In genomic region chr10:40257414-40258255, GRCm38 (mm10) we compare ENCODE assay signal across 8 mouse cellular contexts. TPM values are rescaled to one million over a fixed set of nuclear protein-coding genes. Genes with fewer than 3 reads are reported as not detected.
DNase-seq lines count a peak whose midpoint lies in the region; ATAC-seq lines count a peak whose summit lies in the region.

Gene Gtf3c6, minus strand, starts transcription at chr10:40258108.

- ATAC-seq in erythroid progenitor cell, adult 5-6 weeks (replicated peaks; ENCODE audit: low FRiP score, poor library complexity, severe bottlenecking), result peak; percentile 88
- ATAC-seq in heart, embryonic 13.5 days (ENCODE audit: extremely low read depth, insufficient number of reproducible peaks, low FRiP score, low TSS enrichment), result peak; percentile 49
- peak; percentile 53 for ATAC-seq in liver, embryonic 12.5 days
- peak; percentile 55 for ATAC-seq in stomach, embryonic 15.5 days (ENCODE audit: insufficient read depth, low FRiP score, low read depth)

- peak within 1 kb of the TSS; percentile 87 for H3K4me2 ChIP-seq in heart, embryonic 13.5 days
- peak within 1 kb of the TSS; percentile 88 for H3K4me2 ChIP-seq in liver, embryonic 12.5 days
- H3K4me2 ChIP-seq in stomach, embryonic 15.5 days, result peak within 1 kb of the TSS; percentile 87

- DNase-seq in CD4-positive helper T cell, adult 2 months (ENCODE audit: low read depth, low spot score), result peak; percentile 95
- peak; percentile 87 for DNase-seq in brain, embryonic 18.5 days (ENCODE audit: low read depth, low spot score)
- peak; percentile 96 for DNase-seq in kidney, postnatal 10 days
- DNase-seq in natural killer cell, adult 2 months (ENCODE audit: low spot score in 2 of 2), result peak; percentile 85 to 91

- peaks cover 22% of the 10 kb centered on the region for H3K4me1 ChIP-seq in heart, embryonic 13.5 days
- peaks cover 31% of the 10 kb centered on the region for H3K4me1 ChIP-seq in liver, embryonic 12.5 days
- H3K4me1 ChIP-seq in stomach, embryonic 15.5 days, result peaks cover 9% of the 10 kb centered on the region; the same call in 1 of the 2 replicates

- peak within 1 kb of the TSS; percentile 82 for H3K4me3 ChIP-seq in heart, embryonic 13.5 days
- H3K4me3 ChIP-seq in liver, embryonic 12.5 days, result peak within 1 kb of the TSS; percentile 86
- peak within 1 kb of the TSS; percentile 81 for H3K4me3 ChIP-seq in stomach, embryonic 15.5 days (replicated peaks)

- H3K27me3 ChIP-seq in heart, embryonic 13.5 days (replicated peaks), result no peaks in the 10 kb centered on the region
- H3K27me3 ChIP-seq in liver, embryonic 12.5 days (replicated peaks), result no peaks in the 10 kb centered on the region
- H3K27me3 ChIP-seq in stomach, embryonic 15.5 days (replicated peaks), result no peaks in the 10 kb centered on the region

- peak within 1 kb of the TSS; percentile 90 for H3K9ac ChIP-seq in heart, embryonic 13.5 days
- H3K9ac ChIP-seq in liver, embryonic 12.5 days, result peak within 1 kb of the TSS; percentile 85
- H3K9ac ChIP-seq in stomach, embryonic 15.5 days, result peak within 1 kb of the TSS; percentile 75

- under 1% methylated on average over 43 of the region's 43 CpGs for WGBS in heart, embryonic 13.5 days
- WGBS in liver, embryonic 12.5 days (ENCODE audit: insufficient replicate concordance), result under 1% methylated on average over 43 of the region's 43 CpGs
- under 1% methylated on average over 43 of the region's 43 CpGs for WGBS in stomach, embryonic 15.5 days

- peaks cover 31% of the 10 kb centered on the region for H3K36me3 ChIP-seq in heart, embryonic 13.5 days
- peaks cover 26% of the 10 kb centered on the region for H3K36me3 ChIP-seq in liver, embryonic 12.5 days
- H3K36me3 ChIP-seq in stomach, embryonic 15.5 days, result peaks cover 4% of the 10 kb centered on the region

- no peaks in the 10 kb centered on the region for H3K9me3 ChIP-seq in heart, embryonic 13.5 days
- no peaks in the 10 kb centered on the region for H3K9me3 ChIP-seq in liver, embryonic 12.5 days (replicated peaks)
- H3K9me3 ChIP-seq in stomach, embryonic 15.5 days, result no peaks in the 10 kb centered on the region

- H3K27ac ChIP-seq in heart, embryonic 13.5 days (replicated peaks), result peak within 1 kb of the TSS; percentile 97
- H3K27ac ChIP-seq in liver, embryonic 12.5 days, result peak within 1 kb of the TSS; percentile 94
- H3K27ac ChIP-seq in stomach, embryonic 15.5 days, result peak within 1 kb of the TSS; percentile 95

RNA-seq across cellular contexts. Expression of gene Gtf3c6, which starts in this region (rescaled TPM):
- 14.3 and 19.8 TPM in 2 replicates for total RNA-seq in erythroid progenitor cell, adult 5-6 weeks (2015; ENCODE audit: low replicate concordance)
- 7.4 and 38.7 TPM in 2 replicates for total RNA-seq in erythroid progenitor cell, adult 5-6 weeks (2017; ENCODE audit: low replicate concordance)
- 73.8 and 78.4 TPM in 2 replicates for polyA plus RNA-seq in heart, embryonic 13.5 days (2015; fragmentation: Nextera tagmentation; extraction: Ambion mirVana)
- 58.3 and 62.7 TPM in 2 replicates for polyA plus RNA-seq in liver, embryonic 12.5 days (2016; fragmentation: Nextera tagmentation; extraction: Ambion mirVana)
- polyA plus RNA-seq in stomach, embryonic 15.5 days (2015; fragmentation: Nextera tagmentation; extraction: Ambion mirVana), result 88.9 and 92.0 TPM in 2 replicates

Comparison
In these comparisons a context has a peak if more than half of its experiments do, and no peak if none do; other contexts are left out.
1. Peak in every context shown above with its lines: DNase-seq, ATAC-seq, H3K4me3 ChIP-seq and H3K27ac ChIP-seq.